Mouse (Mus musculus): ENCODE data around the gene Pkmyt1.

DNA sequence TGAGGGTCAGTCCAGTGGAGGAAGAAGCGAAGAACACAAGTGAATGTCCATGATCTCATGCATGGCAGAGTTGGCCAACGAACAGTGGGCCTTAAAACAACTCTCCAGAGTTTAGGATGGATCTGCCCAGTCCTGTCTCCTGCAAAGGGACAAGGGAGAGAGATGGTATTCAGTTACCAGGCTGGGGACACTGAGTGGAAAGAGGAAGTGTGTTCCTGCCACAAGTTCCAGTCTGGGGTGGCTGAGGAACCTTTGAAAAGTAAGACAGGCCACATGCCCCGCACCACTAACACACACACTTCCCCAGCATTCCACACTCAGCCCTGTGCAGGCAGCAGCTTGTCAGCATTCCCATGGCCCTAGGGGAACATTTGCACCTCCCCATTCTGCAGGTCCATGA is 20.6 kb downstream of the Pkmyt1 start:
- no peak for TF ChIP-seq CTCF (IDR thresholded peaks at IDR 0.05; ENCODE audit: low read depth)
- no peak for TF ChIP-seq EP300 (IDR thresholded peaks at IDR 0.05; ENCODE audit: low read depth)
